8 mouse cellular contexts compared by ENCODE assay signal in genomic region chr5:125341459-125342090, GRCm38 (mm10). TPM values are rescaled to one million over a fixed set of nuclear protein-coding genes. Genes with fewer than 3 reads are reported as not detected.
DNase-seq lines count a peak whose midpoint lies in the region; ATAC-seq and TF ChIP-seq lines count a peak whose summit lies in the region.

No protein-coding gene starts in this region.

- no peak for DNase-seq in kidney, postnatal 0 days (ENCODE audit: low spot score)
- no peak for DNase-seq in kidney, adult 18-20 months
- no peak for DNase-seq in cerebellum, adult 9-11 months
- no peak for DNase-seq in thymus, postnatal 10 days (ENCODE audit: low spot score in 2 of 2)
- no peak for DNase-seq in layer of hippocampus, postnatal 25 days (ENCODE audit: extremely low spot score in 1 of 2, low spot score in 1 of 2)

- H3K4me1 ChIP-seq in kidney, postnatal 0 days (replicated peaks; ENCODE audit: insufficient read depth, low read length), result peaks cover 11% of the 10 kb centered on the region; the same call in 1 of the 2 replicates
- peaks cover 25% of the 10 kb centered on the region for H3K4me1 ChIP-seq in embryonic facial prominence, embryonic 13.5 days
- peaks cover 31% of the 10 kb centered on the region for H3K4me1 ChIP-seq in limb, embryonic 13.5 days
- peaks cover 25% of the 10 kb centered on the region for H3K4me1 ChIP-seq in neural tube, embryonic 15.5 days

- peak overlapping the region; percentile 68 for H3K4me2 ChIP-seq in kidney, postnatal 0 days (ENCODE audit: low read length)
- peak overlapping the region; percentile 98 for H3K4me2 ChIP-seq in embryonic facial prominence, embryonic 13.5 days
- H3K4me2 ChIP-seq in limb, embryonic 13.5 days (replicated peaks), result peak overlapping the region; percentile 97
- H3K4me2 ChIP-seq in neural tube, embryonic 15.5 days, result peak overlapping the region; percentile 77

- no peak for ATAC-seq in kidney, postnatal 0 days (replicated peaks; ENCODE audit: low FRiP score, low read depth)
- no peak for ATAC-seq in embryonic facial prominence, embryonic 13.5 days (ENCODE audit: insufficient number of reproducible peaks, insufficient read depth, low FRiP score, low TSS enrichment, low read depth)
- no peak; the same call in 1 of the 2 replicates for ATAC-seq in limb, embryonic 13.5 days (ENCODE audit: low FRiP score, low read depth)
- 0 out of 2 replicates have a peak, but pooled peaks have one; percentile 6 for ATAC-seq in neural tube, embryonic 15.5 days (ENCODE audit: low FRiP score)

- H3K27me3 ChIP-seq in kidney, postnatal 0 days (ENCODE audit: insufficient read depth, low read length), result no peaks in the 10 kb centered on the region
- H3K27me3 ChIP-seq in embryonic facial prominence, embryonic 13.5 days, result no peaks in the 10 kb centered on the region
- H3K27me3 ChIP-seq in limb, embryonic 13.5 days, result 0 out of 2 replicates have a peak, but pooled peaks cover 4% of the 10 kb centered on the region
- peaks cover 8% of the 10 kb centered on the region; the same call in 1 of the 2 replicates for H3K27me3 ChIP-seq in neural tube, embryonic 15.5 days (replicated peaks)

- H3K9me3 ChIP-seq in kidney, postnatal 0 days (replicated peaks; ENCODE audit: low read length), result no peaks in the 10 kb centered on the region
- no peaks in the 10 kb centered on the region for H3K9me3 ChIP-seq in embryonic facial prominence, embryonic 13.5 days
- H3K9me3 ChIP-seq in limb, embryonic 13.5 days, result no peaks in the 10 kb centered on the region
- H3K9me3 ChIP-seq in neural tube, embryonic 15.5 days (replicated peaks), result no peaks in the 10 kb centered on the region

- H3K27ac ChIP-seq in kidney, postnatal 0 days, result no peak overlapping the region
- H3K27ac ChIP-seq in embryonic facial prominence, embryonic 13.5 days, result no peak overlapping the region
- no peak overlapping the region for H3K27ac ChIP-seq in limb, embryonic 13.5 days
- H3K27ac ChIP-seq in neural tube, embryonic 15.5 days (replicated peaks), result no peak overlapping the region

- TF ChIP-seq CTCF in kidney, postnatal 0 days (IDR thresholded peaks at IDR 0.05; ENCODE audit: low read depth), result no peak

- peak overlapping the region; percentile 53 for H3K4me3 ChIP-seq in kidney, postnatal 0 days (replicated peaks; ENCODE audit: low read depth, low read length)
- peak overlapping the region; percentile 66 for H3K4me3 ChIP-seq in embryonic facial prominence, embryonic 13.5 days
- H3K4me3 ChIP-seq in limb, embryonic 13.5 days, result peak overlapping the region; percentile 74
- H3K4me3 ChIP-seq in neural tube, embryonic 15.5 days (replicated peaks), result peak overlapping the region; percentile 58

- H3K9ac ChIP-seq in kidney, postnatal 0 days (ENCODE audit: low read depth, low read length), result peak overlapping the region; percentile 63
- H3K9ac ChIP-seq in embryonic facial prominence, embryonic 13.5 days, result peak overlapping the region; percentile 77; the same call in 1 of the 2 replicates
- peak overlapping the region; percentile 75; the same call in 1 of the 2 replicates for H3K9ac ChIP-seq in limb, embryonic 13.5 days
- peak overlapping the region; percentile 60; the same call in 1 of the 2 replicates for H3K9ac ChIP-seq in neural tube, embryonic 15.5 days (replicated peaks)

- WGBS in kidney, postnatal 0 days, result 53% methylated on average over 14 of the region's 14 CpGs
- 44% methylated on average over 14 of the region's 14 CpGs for WGBS in embryonic facial prominence, embryonic 13.5 days
- 56% methylated on average over 14 of the region's 14 CpGs for WGBS in limb, embryonic 13.5 days
- 64% methylated on average over 14 of the region's 14 CpGs for WGBS in neural tube, embryonic 15.5 days

- no peaks in the 10 kb centered on the region for H3K36me3 ChIP-seq in kidney, postnatal 0 days (ENCODE audit: insufficient read depth, low read length)
- H3K36me3 ChIP-seq in embryonic facial prominence, embryonic 13.5 days, result no peaks in the 10 kb centered on the region
- H3K36me3 ChIP-seq in limb, embryonic 13.5 days, result no peaks in the 10 kb centered on the region
- no peaks in the 10 kb centered on the region for H3K36me3 ChIP-seq in neural tube, embryonic 15.5 days

RNA-seq across cellular contexts. Expression of gene Scarb1, which starts 0.7 kb away (rescaled TPM):
- polyA plus RNA-seq in kidney, postnatal 0 days (2015; fragmentation: Nextera tagmentation; extraction: Ambion mirVana), result 49.0 and 51.3 TPM in 2 replicates
- 53.9 and 55.6 TPM in 2 replicates for polyA plus RNA-seq in embryonic facial prominence, embryonic 13.5 days (2015; fragmentation: Nextera tagmentation; extraction: Ambion mirVana)
- 44.3 and 44.4 TPM in 2 replicates for polyA plus RNA-seq in limb, embryonic 13.5 days (2015; fragmentation: Nextera tagmentation; extraction: Ambion mirVana)
- 50.5 and 55.5 TPM in 2 replicates for polyA plus RNA-seq in neural tube, embryonic 15.5 days (2015; fragmentation: Nextera tagmentation; extraction: Ambion mirVana)
- total RNA-seq in layer of hippocampus, postnatal 25 days (2021), result 10 to 100 TPM; 34.5 to 41.6 TPM

RNA-seq across cellular contexts. Expression of gene Gm10382, which starts 47.5 kb away (rescaled TPM):
- 0.40 and 0.74 TPM in 2 replicates for polyA plus RNA-seq in kidney, postnatal 0 days (2015; fragmentation: Nextera tagmentation; extraction: Ambion mirVana)
- 0.29 and 0.34 TPM in 2 replicates for polyA plus RNA-seq in embryonic facial prominence, embryonic 13.5 days (2015; fragmentation: Nextera tagmentation; extraction: Ambion mirVana)
- 0.34 and 0.41 TPM in 2 replicates for polyA plus RNA-seq in limb, embryonic 13.5 days (2015; fragmentation: Nextera tagmentation; extraction: Ambion mirVana)
- 0.59 and 0.74 TPM in 2 replicates for polyA plus RNA-seq in neural tube, embryonic 15.5 days (2015; fragmentation: Nextera tagmentation; extraction: Ambion mirVana)
- total RNA-seq in layer of hippocampus, postnatal 25 days (2021), result under 1 TPM in 1 of 2 experiments, not detected in 1; 0.37 TPM

RNA-seq across cellular contexts. Expression of gene Ubc, which starts 48.4 kb away (rescaled TPM):
- polyA plus RNA-seq in kidney, postnatal 0 days (2015; fragmentation: Nextera tagmentation; extraction: Ambion mirVana), result 702 and 872 TPM in 2 replicates
- polyA plus RNA-seq in embryonic facial prominence, embryonic 13.5 days (2015; fragmentation: Nextera tagmentation; extraction: Ambion mirVana), result 979 and 1,012 TPM in 2 replicates
- 1,179 and 1,190 TPM in 2 replicates for polyA plus RNA-seq in limb, embryonic 13.5 days (2015; fragmentation: Nextera tagmentation; extraction: Ambion mirVana)
- polyA plus RNA-seq in neural tube, embryonic 15.5 days (2015; fragmentation: Nextera tagmentation; extraction: Ambion mirVana), result 1,353 and 1,380 TPM in 2 replicates
- total RNA-seq in layer of hippocampus, postnatal 25 days (2021), result 100 to 1,000 TPM; 775 to 848 TPM
